Mouse (Mus musculus) frontal cortex, postnatal 10 days (tissue): ENCODE measurements around the gene Efna1.

Experiments used
- DNase-seq, 2 experiments: peaks; one replicate each; pipeline ENCODE4 v3.0.0; 2022; ENCODE audit warnings: low spot score in 2 of 2, mixed read lengths in 1 of 2

Efna1 gene

DNA sequence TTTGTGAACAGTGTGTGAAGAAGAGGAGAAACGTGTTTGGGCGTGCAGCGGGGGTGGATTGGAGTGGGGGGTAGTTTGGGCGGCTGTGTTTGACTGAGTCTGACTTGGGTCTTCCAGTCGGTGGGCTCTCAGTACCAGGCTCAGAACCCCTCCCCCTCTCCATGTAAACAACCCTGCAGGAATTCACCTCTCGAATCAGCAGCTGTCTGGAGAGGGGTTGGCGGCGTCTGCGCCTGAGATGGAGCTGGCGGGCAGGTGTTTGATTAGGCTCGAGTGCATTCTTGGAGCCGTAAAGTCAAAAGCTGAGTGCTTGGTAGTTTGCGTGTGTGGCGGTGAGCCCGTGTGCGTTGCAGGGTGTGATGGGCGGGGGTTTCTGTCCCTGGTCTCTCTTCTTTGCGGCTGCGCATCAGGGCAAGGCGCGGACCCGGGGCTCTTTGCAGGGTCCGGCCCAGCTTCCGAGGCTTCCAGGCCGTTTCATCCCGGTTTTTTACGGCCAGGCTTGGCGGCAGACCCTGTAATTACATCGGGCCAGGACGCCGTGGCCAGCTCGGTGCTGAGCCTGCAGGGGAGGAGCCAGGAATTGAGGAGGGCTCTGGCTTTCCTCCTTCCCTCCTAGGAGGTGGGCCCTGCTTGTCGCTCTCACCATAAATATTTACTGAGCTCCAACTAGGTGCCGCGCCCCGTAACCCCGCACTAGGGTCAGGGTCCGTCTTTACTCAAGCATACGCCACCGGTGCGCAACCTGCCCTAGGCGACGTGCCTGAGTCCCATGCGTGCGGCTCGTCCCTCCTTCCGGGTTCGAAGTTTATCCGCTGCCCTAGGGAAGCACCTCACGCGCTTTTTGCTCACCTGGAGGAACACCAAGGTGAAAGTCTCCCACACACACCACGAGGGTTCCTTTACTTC is at the start of gene Efna1:
Efna1 (minus strand) TSS at position 537 of the 906 bp plus-strand sequence.
- DNase-seq: peak in 1 of 2 experiments; percentile 28

DNA sequence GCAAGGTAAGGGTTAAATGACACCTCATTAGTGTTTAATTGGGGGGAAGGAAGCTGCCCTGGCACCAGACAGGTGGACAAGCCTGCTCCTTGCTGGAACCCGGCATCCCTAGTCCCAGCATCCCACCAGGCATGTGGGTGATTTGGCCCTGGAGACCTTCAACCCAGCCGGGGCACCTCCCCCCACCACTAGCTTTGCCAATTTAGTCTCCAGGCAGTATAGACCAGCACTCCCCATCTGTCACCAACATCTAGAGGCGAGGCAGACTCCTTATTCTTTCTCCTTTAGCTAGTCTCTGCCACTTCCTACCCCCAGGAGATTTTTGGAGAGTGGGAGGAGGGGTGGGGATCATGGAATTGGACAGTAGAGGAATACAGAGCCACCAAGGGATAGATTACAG is 49.4 kb upstream of the Efna1 start:
- DNase-seq: no peak

DNA sequence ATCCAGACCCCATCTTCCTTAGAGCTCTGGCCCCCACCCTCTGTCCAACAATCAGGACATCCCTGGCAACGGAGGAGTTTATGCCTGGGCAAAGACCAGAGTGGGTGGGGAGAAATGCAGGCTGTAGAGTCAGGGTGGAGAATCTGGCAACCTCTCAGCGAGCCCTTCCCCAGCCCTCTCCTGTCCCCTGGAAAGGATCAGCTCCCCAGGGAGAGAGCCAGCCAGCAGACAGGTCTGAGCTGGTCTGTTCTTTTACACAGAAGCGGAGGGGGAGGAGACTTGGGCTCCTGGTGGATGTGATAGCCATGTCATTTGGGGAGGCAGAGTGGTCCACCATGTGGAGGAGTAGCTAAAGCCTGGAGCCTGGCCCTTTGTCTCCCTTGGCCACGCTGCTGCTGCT is 47.7 kb upstream of the Efna1 start:
- DNase-seq: no peak

DNA sequence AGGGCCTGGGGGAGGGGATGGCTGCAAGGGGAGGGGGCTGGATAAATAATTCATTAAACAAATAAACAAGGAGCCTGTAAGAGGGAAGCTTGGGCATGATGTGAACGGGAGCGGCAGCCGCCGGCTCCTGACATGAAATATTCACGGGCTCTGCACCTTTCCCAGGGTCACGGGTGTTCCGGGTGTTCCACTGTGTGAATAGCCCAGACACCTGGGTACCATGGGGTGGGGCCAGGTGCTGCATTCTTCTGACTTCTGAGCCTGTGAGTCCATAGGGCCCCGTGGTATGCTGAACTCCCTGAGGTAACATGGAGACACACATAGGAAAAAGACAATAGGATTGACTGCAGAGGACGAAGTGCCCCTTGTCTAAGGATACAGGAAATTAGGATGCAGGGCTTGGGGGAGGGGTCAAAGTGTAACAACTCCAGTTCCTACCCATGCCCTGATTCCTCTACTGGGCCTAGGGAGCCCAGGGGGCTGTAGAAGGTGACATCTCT is 46.5 kb upstream of the Efna1 start:
- no peak for DNase-seq

DNA sequence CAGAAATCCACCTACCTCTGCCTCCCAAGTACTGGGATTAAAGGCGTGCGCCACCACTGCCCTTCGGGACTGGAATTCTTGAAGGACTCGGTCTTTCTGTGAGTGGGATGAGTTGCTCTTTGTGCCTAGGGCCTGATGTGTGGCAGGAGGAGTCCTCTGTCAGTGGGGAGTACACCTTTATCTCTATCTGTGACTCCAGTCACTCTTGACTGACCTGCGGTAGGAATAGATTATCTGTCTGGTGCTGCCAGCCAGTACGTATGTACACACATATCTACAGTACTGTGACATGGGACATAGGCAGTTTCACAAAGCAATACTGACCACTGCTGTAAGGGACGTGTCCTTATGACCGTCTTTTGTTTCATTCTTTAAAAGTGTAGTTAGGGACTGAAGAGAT is 44.9 kb upstream of the Efna1 start:
- no peak for DNase-seq

DNA sequence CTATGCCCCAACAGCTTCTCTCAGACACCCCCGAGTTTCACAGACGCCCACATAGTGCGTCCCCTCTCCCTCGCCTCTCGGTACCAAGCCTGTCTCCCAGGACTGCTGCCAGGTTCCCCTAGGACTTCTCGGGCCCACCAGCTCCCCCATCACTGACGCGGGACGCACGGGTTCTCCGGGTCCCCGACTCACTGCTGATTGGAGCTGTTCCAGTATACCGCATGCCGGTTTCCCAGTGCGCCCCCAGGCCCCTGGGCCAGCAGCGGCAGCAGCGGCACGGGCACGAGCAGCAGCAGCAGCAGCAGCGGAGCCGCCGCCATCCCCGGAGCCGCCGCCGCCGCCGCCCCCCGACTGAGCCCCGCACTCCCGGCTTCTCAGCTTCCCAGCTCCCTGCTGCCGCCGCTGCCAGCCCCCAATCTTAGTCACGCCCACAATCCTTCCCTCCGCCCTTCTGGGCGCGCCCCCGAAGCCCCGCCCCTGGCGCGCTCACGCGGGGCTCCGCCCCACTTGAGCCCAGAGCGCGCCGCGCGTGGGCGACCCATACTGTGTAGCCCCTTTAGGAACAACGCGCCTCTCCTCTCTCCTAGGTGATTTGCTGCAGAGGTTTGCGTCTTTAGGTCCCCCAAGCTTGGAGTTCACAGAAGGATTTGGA is 41.7 kb upstream of the Efna1 start, which contains the start of gene Efna3:
Efna3 (minus strand) TSS at position 452 of the 652 bp plus-strand sequence.
- DNase-seq: peak; percentile 84 to 88

DNA sequence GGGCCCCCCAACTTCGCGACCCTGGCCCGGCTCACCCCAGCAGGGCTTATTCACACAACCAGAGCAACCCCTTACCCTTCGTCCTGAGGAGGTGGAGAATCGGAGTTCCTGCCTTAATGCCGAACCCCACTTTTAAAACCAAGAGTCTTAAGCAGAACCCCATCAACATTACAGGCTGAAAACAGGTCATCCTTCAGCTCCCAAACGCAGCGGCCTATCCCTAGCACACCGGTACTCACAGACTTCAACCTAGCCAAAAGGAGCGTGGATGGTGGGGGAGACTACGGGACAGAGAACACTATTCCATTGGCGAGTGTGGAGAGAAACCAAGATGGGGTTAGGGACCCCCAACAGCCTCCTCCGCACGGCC is 41.2 kb upstream of the Efna1 start:
- DNase-seq: no peak

DNA sequence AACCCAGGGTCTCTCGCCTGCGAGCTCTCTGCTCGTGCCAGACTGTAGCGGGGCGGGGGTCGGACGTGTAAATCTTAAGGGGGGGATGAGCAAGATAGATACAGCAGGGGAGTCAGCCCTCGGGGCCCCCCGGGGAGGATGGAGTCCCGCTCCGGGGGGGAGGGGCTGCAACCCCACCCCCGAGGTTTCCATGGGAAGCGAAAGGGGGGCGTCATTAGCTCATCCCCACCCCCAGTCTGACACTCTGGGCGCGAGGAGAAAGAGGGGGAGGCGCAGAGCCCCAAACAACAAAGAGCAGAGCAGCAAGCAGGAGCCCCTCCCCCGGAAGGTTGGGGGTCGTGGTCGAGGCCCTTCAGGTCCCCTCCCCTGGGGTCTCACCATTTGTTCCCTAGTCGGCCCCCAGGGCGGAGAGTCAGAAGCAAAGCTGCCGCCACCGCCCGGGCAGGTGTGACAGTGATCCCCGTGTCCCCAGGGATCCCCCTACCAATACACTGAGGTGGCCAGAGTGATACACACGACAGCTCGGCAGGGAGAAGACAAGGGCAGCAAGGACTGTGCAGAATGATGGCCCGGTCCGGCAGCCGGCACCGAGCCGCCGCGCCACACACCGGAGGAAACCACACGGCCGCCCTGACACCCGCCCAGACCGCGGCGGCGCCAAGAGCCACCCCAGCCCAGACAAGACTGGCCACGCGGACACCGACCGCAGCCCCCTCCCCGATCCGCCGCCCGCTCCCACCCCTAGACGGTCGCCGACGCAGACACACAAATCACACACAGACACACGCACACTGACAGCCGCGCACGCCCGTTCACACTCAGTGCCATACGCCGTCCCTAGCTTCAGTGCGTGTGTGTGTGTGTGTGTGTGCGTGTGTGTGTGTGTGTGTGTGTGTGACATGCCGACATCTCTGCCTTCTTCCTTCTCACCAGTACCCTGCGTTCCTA is 40.5 kb upstream of the Efna1 start:
- DNase-seq: peak; percentile 56 to 65

DNA sequence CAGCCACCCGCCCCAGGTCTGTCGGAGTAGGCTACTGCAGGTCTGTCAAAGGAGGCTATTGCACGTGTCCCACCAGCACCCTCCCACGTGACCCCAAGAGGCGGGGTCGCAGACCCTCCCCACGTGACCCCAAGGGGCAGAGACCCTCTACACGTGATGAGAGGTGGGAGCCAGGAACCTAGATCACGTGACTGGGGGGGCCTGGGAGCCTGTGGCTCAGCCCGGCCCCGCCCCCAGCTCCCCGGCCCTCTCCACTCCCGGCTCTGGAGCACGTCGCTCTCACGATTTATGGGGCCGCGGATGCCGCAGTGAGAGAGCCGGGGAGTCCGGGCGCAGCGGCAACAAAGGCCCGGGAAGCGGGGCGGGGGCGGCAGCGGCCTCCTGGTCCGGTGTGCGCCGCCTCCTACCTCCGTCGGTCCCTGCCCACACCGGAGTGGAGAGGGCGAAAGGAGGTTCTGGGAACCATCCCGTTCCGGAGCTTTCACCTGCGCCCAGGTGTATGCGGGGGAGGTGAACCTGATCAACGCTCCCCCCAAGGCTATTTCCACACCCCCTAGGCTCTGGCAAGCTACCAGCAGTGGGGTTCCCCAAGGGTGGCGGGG is 39.7 kb upstream of the Efna1 start:
- DNase-seq: peak; percentile 68 to 81

DNA sequence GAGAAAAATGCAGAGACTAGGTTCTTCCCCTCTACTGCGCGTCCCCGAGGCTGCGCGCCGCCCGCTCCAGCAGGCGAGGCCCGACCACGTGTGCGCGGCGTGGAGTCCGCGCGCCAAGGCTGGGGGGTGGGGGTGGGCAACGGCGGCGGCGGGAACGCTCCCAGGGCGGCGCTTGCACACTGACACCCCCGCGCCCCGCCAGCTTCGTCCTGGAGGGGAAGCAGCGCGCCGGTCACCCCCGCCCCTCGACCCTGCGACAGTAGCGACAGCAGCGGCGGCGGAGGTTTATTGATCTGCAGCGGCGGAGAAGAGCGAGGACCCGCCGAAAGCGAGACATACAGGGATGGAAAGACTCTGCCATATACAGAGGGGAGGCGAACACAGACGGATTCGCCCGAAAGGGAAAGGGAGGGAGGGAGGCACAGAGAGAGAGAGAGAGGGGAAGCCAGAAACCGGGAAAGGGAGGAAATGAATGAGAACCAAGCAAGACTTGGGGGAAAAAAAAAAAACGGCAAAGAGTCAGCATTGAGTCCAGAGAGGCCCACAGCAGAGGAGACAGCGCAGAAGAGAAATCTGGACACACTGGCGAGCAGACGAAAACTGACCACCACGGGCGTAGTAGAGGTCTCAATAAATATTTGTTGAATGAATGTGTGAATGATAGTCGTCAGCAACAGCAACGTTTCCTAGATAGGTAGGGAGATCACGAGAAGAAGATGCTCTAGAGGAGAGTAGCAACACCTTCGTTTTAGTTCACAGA is 38.8 kb upstream of the Efna1 start:
- DNase-seq: peak in 1 of 2 experiments; percentile 62

DNA sequence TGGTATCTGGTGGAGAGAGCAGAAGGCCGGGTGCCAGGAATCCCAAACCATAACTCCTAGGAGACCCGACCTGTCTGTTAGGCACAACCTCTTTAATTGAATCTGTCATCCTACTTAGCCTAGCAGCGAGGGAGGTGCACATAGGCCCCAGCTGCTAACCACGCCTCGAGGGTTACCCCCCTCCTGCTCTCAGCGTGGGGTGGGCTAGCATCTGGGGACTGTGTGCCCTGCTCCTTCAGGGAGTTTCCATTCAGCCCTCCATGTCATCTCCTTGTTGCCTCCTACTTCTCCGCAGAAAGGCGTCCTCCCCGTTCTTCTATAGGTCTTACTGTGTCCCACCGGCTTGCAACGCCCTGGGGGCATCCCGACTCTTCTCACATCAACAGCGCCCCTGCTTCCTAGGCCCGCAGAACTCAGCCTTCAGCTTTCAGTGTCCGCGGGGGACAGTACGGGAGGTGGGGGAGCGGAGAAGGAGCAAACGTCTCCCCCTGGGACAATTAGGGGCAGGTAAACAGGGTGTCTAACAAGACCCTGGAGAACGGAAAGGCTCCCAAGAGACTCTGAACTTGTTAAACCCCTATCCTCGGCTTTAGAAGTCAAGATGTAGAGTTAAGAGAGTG is 38.1 kb upstream of the Efna1 start:
- DNase-seq: no peak

DNA sequence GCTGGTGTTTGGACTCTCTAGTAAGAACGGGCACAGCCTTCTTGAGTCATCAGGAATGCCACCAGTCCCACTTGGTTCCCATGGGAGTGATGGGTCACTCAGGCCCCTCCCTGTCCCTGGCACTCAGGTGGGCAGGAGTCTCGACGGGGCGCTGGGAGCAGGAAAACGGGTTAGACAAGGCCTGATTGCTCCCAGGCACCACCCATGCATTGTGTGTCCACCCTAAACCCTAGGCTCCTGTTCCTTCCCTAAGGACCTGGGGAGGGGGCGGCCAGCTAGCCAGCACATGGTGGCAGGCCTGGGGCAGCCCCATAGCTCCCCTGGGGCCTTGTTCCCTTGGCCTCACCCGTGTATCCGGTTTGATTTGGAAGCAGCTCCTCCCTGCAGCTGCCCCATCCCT is 37.4 kb upstream of the Efna1 start:
- DNase-seq: no peak

DNA sequence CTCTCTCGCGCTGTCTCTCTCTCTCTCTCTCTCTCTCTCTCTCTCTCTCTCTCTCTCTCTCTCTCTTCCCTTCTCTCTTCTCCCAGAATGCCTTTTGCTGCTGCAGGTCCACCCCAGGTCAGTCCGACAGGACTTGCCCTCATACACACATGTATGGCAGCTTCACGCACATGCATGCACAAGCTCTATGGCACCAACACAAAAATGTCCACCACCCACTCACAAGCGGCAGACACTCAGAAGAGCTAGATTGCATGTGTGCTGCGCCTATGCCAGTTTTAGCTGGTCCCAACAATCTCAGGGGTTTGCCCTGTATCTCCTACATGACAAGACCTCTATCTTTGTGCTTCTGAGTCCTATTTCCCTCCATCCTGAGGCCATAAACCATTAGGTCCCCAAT is 36.3 kb upstream of the Efna1 start:
- no peak for DNase-seq

DNA sequence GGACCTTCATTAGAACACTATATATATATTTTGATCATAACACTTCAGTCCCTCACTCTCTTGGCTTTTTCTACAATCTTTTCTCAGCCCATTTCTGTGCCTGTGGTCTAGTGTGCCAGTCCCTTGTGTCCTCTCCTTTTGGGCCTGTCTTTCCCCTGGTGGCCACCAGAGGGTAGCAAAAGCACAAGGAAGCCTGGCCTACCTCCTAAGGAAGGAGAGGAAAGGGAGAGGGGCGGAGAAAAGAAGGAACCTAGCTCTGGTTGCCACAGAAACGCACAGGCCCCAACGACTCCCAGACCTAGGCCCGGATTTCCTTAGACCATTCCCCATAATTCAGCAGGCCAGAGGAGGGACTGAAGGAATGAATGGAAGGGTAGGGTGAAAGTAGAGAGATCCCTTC is 35.9 kb upstream of the Efna1 start:
- DNase-seq: peak; percentile 80 to 86

DNA sequence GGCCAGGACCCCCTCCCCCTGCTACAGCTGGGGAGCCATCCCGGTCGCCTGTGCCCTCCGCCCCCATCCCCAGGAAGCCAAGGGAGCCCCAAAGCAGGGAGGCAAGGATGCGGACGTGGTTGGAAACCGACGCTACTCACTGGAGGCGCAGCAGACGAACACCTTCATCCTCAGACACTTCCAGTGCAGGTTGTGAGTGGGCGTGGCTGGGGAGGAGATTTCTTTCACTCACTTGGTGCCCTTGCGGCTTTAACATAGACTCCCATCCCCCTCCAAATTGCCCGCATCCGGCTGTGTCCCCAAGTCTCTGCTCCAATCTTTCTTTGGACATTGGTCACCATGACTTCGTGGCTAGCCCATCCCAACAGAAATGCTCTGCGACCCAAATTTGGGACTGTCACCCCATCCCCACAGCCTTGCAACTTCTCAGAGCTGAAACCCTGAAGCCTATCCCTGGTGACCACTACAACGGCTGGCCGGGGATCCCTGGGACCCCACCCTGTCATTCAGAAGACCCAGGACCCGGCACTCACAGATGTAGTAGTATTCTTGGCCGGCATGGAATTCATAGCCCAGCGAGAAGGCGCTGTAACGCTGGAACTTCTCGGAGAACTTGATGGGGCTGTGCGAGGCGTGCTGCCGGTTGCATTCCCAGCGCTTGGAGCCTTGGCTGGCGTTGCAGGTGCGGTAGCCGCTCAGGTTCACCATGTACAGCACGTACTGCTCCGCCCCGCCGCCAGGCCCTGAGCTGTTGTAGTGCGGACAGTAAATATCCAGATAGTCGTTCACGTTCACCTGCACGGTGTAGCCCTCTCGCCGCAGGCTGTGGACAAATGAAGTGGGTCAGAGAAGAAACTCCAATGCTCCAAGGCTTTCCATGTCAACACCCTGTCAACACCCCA is 35.2 kb upstream of the Efna1 start:
- no peak for DNase-seq

DNA sequence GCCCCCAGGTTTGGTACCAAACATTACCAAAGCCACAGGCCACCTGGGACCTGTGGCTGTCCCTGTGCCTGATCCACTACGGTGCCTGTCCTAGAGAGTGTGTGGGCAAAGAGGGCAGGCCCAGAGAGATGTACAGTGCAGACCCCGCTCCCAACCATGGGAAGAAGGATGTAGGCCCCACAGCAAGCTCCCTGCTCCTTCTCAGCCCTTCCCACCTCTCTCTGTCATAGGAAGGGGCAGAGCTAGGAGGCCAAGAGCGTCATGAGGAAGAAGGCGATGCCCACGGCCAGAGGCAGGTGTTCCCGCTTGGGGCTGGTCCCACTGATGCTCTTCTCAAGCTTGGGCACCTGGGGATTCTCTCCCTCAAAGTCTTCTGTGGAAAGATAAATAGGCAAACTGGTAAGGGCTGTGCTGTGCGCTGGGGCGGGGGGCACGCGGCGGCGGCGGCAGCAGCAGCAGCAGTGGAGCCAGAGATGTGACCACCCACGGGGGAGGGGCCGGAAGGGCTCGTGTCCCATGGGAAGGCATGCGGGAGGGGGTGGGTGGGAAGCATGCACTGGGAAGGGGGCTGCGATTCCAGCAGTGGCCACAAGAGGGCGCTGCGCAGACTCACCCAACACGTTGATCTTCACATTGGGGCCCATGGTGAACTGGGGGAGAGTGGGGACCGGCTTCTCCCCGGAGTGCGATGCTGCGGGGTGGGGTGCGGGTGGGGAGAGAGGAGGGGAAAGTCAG is 34.4 kb upstream of the Efna1 start:
- peak; percentile 67 to 81 for DNase-seq

DNA sequence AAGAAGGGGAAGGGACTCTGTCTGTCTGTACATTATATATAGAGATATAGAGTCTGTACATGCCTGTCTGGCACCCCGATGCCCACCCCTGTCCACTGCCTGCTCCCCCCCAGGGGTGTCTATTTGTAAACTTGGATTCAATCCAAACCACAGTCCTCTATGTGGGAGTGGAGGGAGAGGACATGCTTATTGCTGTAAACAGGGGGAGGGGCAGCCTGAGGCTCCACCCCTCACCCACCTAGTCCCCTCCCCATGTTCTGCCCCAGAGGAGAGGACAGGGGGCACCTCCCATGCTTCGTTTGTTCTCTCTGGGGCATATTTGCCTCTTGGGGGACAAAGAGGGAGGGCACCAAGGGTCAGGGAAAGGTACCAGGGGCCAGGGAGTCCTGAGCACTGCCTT is 33.8 kb upstream of the Efna1 start:
- no peak for DNase-seq

DNA sequence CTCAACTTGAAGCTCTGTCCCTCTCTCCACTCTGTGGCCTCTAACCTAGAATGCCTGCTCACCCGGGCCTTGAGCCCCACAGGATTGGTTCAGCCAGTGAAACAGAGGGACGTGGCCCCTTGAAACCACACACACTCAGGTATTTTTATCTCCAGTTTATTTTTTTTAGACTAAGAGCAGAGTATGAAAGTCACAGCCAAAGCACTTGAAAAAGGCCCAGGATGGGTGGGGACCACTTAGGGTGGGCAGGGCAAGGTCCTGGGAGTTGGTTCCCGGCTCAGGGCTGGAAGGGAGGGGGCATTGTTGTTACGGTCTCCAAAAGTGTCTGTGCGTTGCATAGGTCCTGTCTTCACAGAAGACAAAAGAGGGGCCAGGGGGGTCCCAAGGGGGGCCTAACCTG is 33.4 kb upstream of the Efna1 start:
- no peak for DNase-seq
